Mouse (Mus musculus): ENCODE measurements around the gene Antxrl. TPM values are rescaled to one million over a fixed set of nuclear protein-coding genes. Genes with fewer than 3 reads are reported as not detected.
A peak's percentile ranks its signal among the peaks of the same experiment; 100 is the strongest.

Gene Antxrl
- polyA plus RNA-seq, 1 experiment from 2014 or later = not detected

- H3K27me3 ChIP-seq (replicated peaks; ENCODE audit: control insufficient read depth, insufficient read depth, low read length) = no peaks in the 10 kb centered on the region
- TF ChIP-seq CTCF (IDR thresholded peaks at IDR 0.05; ENCODE audit: low read depth) = peak; percentile 78
- H3K4me1 ChIP-seq (replicated peaks; ENCODE audit: control insufficient read depth, insufficient read depth, low read length) = no peaks in the 10 kb centered on the region
- ATAC-seq = no peak
- H3K9ac ChIP-seq (ENCODE audit: low read depth, low read length) = no peak overlapping the region
- no peak overlapping the region for H3K27ac ChIP-seq (ENCODE audit: low read depth, low read length)
- H3K4me3 ChIP-seq (ENCODE audit: low read depth, low read length) = no peak overlapping the region
- no peak overlapping the region for H3K4me2 ChIP-seq (replicated peaks; ENCODE audit: low read depth)
- H3K36me3 ChIP-seq (ENCODE audit: control insufficient read depth, insufficient read depth) = no peaks in the 10 kb centered on the region
- WGBS = 57% methylated on average over 12 of the region's 12 CpGs
- H3K9me3 ChIP-seq (ENCODE audit: control insufficient read depth) = no peaks in the 10 kb centered on the region
Observed at GRCm38 (mm10) chr14:34106389-34107062, 54.0 kb downstream of the Antxrl start.

DNA sequence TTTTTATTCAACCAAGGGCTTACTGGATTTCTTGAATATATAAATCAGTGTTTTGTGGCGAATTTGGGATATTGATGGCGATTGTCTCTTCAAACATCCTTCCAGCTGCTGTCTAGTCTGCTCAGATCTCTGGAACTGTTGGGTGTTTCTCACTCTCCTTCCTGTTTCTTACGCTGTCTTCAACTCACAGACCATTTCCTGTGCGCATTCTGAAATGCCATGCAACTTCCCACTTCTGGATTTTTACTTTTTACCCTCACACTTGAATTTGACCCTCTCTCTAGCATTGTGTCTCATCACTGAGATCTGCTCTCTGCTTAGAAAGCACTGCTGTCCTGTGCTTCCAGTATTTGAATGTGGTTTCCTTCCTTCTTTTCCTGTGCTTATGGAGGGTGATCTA, 55.1 kb downstream of the Antxrl start:
- 69% methylated on average over 4 of the region's 4 CpGs for WGBS
- TF ChIP-seq CTCF (IDR thresholded peaks at IDR 0.05; ENCODE audit: low read depth) = no peak
- no peak for ATAC-seq

DNA sequence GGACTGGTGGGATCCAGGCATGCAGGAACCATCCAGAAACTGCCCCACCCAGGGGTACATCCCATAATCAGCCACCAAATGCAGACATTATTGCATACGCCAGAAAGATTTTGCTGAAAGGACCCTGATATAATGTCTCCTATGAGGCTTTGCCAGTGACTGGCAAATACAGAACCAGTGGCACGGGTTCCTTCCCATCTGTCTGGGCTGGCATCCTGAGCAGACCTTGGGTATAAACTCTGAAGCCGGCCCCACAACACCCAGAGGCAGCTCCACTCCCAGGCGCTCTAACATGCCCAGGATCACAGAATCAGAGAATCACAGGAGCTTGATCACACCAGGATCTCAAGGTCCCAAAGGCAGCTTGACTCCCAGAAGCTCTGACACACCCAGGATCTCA, 61.8 kb downstream of the Antxrl start:
- H3K4me2 ChIP-seq (replicated peaks; ENCODE audit: low read depth) = no peak overlapping the region
- TF ChIP-seq CTCF (IDR thresholded peaks at IDR 0.05; ENCODE audit: low read depth) = no peak
- 86% methylated on average over 4 of the region's 4 CpGs for WGBS
- no peaks in the 10 kb centered on the region for H3K4me1 ChIP-seq (replicated peaks; ENCODE audit: control insufficient read depth, insufficient read depth, low read length)
- no peak for ATAC-seq
- H3K36me3 ChIP-seq (ENCODE audit: control insufficient read depth, insufficient read depth) = no peaks in the 10 kb centered on the region
- no peak overlapping the region for H3K9ac ChIP-seq (ENCODE audit: low read depth, low read length)
- H3K9me3 ChIP-seq (ENCODE audit: control insufficient read depth) = no peaks in the 10 kb centered on the region
- no peaks in the 10 kb centered on the region for H3K27me3 ChIP-seq (replicated peaks; ENCODE audit: control insufficient read depth, insufficient read depth, low read length)
- H3K27ac ChIP-seq (ENCODE audit: low read depth, low read length) = no peak overlapping the region
- H3K4me3 ChIP-seq (ENCODE audit: low read depth, low read length) = no peak overlapping the region

More for the DNA sequence above, 55.1 kb downstream of the Antxrl start:
- Histone ChIP-seq H3K9me3 (ENCODE audit: control insufficient read depth) (no peaks in the 10 kb centered on the region), H3K27me3 (replicated peaks; ENCODE audit: control insufficient read depth, insufficient read depth, low read length) (no peaks in the 10 kb centered on the region), H3K4me3 (ENCODE audit: low read depth, low read length) (no peak overlapping the region), H3K4me1 (replicated peaks; ENCODE audit: control insufficient read depth, insufficient read depth, low read length) (no peaks in the 10 kb centered on the region), H3K36me3 (ENCODE audit: control insufficient read depth, insufficient read depth) (no peaks in the 10 kb centered on the region), H3K27ac (ENCODE audit: low read depth, low read length) (no peak overlapping the region), H3K4me2 (replicated peaks; ENCODE audit: low read depth) (no peak overlapping the region), H3K9ac (ENCODE audit: low read depth, low read length) (no peak overlapping the region)

DNA sequence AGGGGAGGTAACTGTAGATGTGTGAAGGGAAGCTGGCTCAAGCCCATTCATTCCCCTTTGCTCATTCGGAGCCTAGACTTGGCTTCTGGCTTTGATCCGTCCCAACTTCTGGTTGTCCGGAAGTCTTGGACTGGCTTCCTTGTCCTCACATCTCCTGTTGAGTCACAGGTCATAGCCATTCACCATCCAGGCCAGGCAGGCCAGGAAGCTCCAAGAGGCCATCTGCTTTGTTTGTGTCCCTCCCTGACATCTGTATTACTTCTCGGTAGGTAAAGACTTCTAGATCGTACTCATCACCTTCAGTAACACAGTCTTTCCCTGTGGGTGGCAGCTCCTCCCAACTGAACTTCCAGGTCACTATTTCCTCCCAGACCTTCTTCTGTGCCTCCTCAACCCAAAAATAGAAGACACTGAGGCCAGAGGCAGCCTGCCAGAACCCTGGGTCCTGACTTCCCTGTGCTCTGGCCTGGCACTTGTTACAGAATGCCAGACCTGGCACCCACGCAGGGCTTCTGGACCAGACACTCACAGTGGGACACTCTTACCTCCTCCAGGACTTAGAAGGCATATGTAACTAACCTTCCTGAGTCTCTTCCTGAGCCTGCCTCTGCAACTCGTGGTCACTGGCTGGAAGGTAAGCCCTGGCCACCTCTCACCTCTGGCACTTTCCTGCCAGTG, 66.7 kb downstream of the Antxrl start:
- H3K4me2 ChIP-seq (replicated peaks; ENCODE audit: low read depth) = no peak overlapping the region
- no peaks in the 10 kb centered on the region for H3K9me3 ChIP-seq (ENCODE audit: control insufficient read depth)
- no peak for ATAC-seq
- no peaks in the 10 kb centered on the region for H3K36me3 ChIP-seq (ENCODE audit: control insufficient read depth, insufficient read depth)
- H3K27me3 ChIP-seq (replicated peaks; ENCODE audit: control insufficient read depth, insufficient read depth, low read length) = no peaks in the 10 kb centered on the region
- H3K9ac ChIP-seq (ENCODE audit: low read depth, low read length) = no peak overlapping the region
- H3K4me3 ChIP-seq (ENCODE audit: low read depth, low read length) = no peak overlapping the region
- WGBS = 66% methylated on average over 7 of the region's 7 CpGs
- no peak overlapping the region for H3K27ac ChIP-seq (ENCODE audit: low read depth, low read length)
- no peaks in the 10 kb centered on the region for H3K4me1 ChIP-seq (replicated peaks; ENCODE audit: control insufficient read depth, insufficient read depth, low read length)
- TF ChIP-seq CTCF (IDR thresholded peaks at IDR 0.05; ENCODE audit: low read depth) = no peak

DNA sequence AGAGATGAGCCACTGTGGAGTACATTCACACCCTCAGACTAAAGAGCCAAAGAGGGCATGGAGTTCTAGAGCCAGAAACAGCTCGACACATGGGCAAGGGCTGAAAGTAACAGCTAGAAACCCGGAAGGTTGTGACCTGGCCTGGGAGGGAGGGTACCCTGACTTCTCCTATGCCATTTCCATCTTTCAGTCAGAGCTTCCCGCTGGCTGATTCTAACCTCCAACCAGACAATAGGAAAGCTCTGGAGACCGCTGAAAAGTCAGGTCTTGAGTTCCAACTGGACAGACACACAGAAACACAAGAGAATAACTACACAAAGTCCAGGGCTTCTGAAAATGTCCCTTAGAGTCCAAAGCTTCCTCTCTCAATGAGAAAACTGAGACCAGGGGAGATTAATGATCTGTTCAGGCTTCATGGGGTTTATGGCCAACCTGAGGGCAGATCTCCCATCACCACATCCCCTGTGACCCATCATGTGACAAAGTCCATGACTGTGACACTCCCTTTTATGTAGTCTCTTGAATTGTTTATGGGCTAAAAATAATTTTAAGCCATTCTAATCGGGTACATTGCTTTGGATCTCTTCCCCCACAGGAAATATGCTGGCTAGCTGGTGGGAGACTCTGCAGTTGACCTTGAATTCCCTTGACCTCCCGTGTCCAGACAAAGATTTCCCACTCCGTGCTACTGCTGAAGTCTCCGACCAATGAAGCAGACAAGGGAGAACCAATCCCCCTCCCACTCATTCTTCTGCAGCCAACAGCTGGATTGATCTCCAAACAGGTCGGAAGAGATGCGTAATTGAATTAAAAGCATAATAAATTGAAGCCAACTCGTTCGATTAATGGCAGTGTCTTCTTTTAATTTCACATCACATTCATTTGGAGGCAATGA, 67.8 kb downstream of the Antxrl start:
- Histone ChIP-seq H3K9me3 (ENCODE audit: control insufficient read depth) (no peaks in the 10 kb centered on the region), H3K27ac (ENCODE audit: low read depth, low read length) (no peak overlapping the region), H3K27me3 (replicated peaks; ENCODE audit: control insufficient read depth, insufficient read depth, low read length) (no peaks in the 10 kb centered on the region), H3K36me3 (ENCODE audit: control insufficient read depth, insufficient read depth) (no peaks in the 10 kb centered on the region), H3K4me1 (replicated peaks; ENCODE audit: control insufficient read depth, insufficient read depth, low read length) (no peaks in the 10 kb centered on the region), H3K4me3 (ENCODE audit: low read depth, low read length) (no peak overlapping the region), H3K4me2 (replicated peaks; ENCODE audit: low read depth) (no peak overlapping the region), H3K9ac (ENCODE audit: low read depth, low read length) (no peak overlapping the region)
- WGBS = 74% methylated on average over 12 of the region's 12 CpGs
- ATAC-seq = no peak
- TF ChIP-seq CTCF (IDR thresholded peaks at IDR 0.05; ENCODE audit: low read depth) = no peak

- Histone ChIP-seq H3K9me3 (ENCODE audit: control insufficient read depth) (no peaks in the 10 kb centered on the region), H3K4me1 (replicated peaks; ENCODE audit: control insufficient read depth, insufficient read depth, low read length) (no peaks in the 10 kb centered on the region), H3K4me2 (replicated peaks; ENCODE audit: low read depth) (no peak overlapping the region), H3K27me3 (replicated peaks; ENCODE audit: control insufficient read depth, insufficient read depth, low read length) (no peaks in the 10 kb centered on the region), H3K27ac (ENCODE audit: low read depth, low read length) (no peak overlapping the region), H3K36me3 (ENCODE audit: control insufficient read depth, insufficient read depth) (no peaks in the 10 kb centered on the region), H3K4me3 (ENCODE audit: low read depth, low read length) (no peak overlapping the region), H3K9ac (ENCODE audit: low read depth, low read length) (no peak overlapping the region)
- whole genome bisulfite sequencing = 93% methylated on average over 3 of the region's 3 CpGs
- TF ChIP-seq CTCF (IDR thresholded peaks at IDR 0.05; ENCODE audit: low read depth) = no peak
- ATAC-seq = no peak
Observed at GRCm38 (mm10) chr14:34120923-34121351, 68.4 kb downstream of the Antxrl start.
